Mouse (Mus musculus): ENCODE data around the gene Gnat1.

The Gnat1 gene

GRCm38 (mm10) chr9:107626158-107626843 lies 53.2 kb downstream of the Gnat1 start:
- no peak for DNase-seq (ENCODE audit: low read depth)

DNA sequence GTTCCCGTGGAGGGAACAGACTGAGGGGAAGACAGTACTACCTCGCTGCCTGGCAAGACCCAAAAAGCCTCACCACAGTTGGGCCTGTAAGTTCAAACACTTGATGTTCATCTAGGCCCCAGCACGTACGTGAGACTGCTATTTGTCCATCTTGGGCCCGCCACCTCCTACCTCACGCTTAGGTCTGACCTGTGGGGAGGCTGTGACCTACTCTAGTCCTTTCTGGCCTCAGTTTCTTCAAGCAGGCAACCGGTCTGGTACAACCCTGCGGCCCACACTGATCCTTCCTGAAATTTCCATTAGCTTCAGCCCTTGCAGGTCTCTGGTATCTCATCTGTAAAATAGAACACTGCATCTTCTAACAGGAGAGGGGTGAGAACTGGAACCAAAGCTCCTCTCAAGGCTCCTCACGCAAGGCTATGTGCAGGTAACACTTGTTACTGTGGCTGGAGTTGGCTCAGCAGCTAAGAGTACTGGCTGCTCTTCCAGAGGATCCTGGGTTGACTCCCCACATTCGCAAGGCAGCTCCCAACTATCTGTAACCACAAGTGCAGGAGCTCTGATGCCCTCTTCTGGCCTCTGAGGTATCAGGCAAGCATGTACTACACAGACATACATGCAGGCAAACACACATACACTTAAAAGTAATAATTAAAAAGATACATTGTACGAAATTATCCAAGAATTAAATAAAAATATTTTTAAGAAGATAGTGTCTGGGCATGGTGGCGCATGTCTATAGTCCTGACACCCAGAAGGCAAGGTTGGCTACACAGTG lies 54.0 kb downstream of the Gnat1 start:
- no peak for DNase-seq (ENCODE audit: low read depth)

- DNase-seq (ENCODE audit: low read depth): no peak
These were observed 54.6 kb downstream of the Gnat1 start for GRCm38 (mm10) chr9:107624951-107625350.

- no peak for DNase-seq (ENCODE audit: low read depth)
These were observed 55.0 kb downstream of the Gnat1 start for GRCm38 (mm10) chr9:107624539-107624938.

All from c-Kit-positive CD71-positive TER-119-negative erythroid progenitor cells, embryonic 14.5 days (primary cell).